Mouse (Mus musculus) thymus, adult 2 months (tissue): ENCODE measurements around the gene Cenpu. TPM values are rescaled to one million over a fixed set of nuclear protein-coding genes. Genes with fewer than 3 reads are reported as not detected.

Experiments
- DNase-seq: peaks from one replicate; pipeline ENCODE4 v3.0.0; 2021
- H3K27ac ChIP-seq: fragments of 200-500 bp; 2 replicates; pipeline ENCODE4 v1.5.1; 2012; ENCODE audit warnings: low read length, control low read depth; ENCODE audit not compliant: control insufficient read depth, insufficient read depth
- H3K27me3 ChIP-seq: fragments of 200-500 bp; 2 replicates; pipeline ENCODE4 v1.6.1; 2012; ENCODE audit warnings: mild to moderate bottlenecking, low read length, moderate library complexity, mixed read lengths; ENCODE audit not compliant: control insufficient read depth, insufficient read depth
- H3K36me3 ChIP-seq: fragments of 200-500 bp; 2 replicates; pipeline ENCODE4 v1.6.1; 2012; ENCODE audit warnings: mild to moderate bottlenecking, low read length, moderate library complexity; ENCODE audit not compliant: control insufficient read depth, insufficient read depth
- H3K4me1 ChIP-seq: fragments of 200-500 bp; replicated peaks from 2 replicates; pipeline ENCODE4 v1.6.1; 2012; ENCODE audit warnings: low read length; ENCODE audit not compliant: control insufficient read depth, insufficient read depth
- H3K4me3 ChIP-seq: fragments of 200-500 bp; 2 replicates; pipeline ENCODE4 v1.5.1; 2012; ENCODE audit warnings: mild to moderate bottlenecking, low read length, control low read depth, moderate library complexity; ENCODE audit not compliant: control insufficient read depth, insufficient read depth
- CTCF ChIP-seq: fragments of 200-500 bp; IDR thresholded peaks from 2 replicates; pipeline ENCODE4 v1.5.1; 2012; ENCODE audit warnings: mild to moderate bottlenecking, control low read depth, low read length, moderate library complexity, borderline replicate concordance; ENCODE audit not compliant: control insufficient read depth, poor library complexity, insufficient read depth; ENCODE audit errors: extremely low read depth
- POLR2A ChIP-seq: fragments of 200-500 bp; IDR thresholded peaks from 2 replicates; pipeline ENCODE4 v1.6.1; 2012; ENCODE audit warnings: mild to moderate bottlenecking, low read length, control low read depth, moderate library complexity; ENCODE audit not compliant: control insufficient read depth, poor library complexity, insufficient read depth; ENCODE audit errors: extremely low read depth
- WGBS: fragments of 180-500 bp; shearing (Covaris S2); methylation state at CpG from one replicate; pipeline ENCODE4 v1.1.7; 2018; 5-methylcytosine and 5-hydroxymethylcytosine counted together
- polyA plus RNA-seq: library from polyadenylated mRNA; depleted of rRNA; stranded (reverse); fragments of >200 nt; gene quantifications from 2 replicates; pipeline ENCODE4 v1.2.3, GENCODE M21; 2012

Gene Cenpu
- polyA plus RNA-seq, 1 experiment: 4.6 TPM

DNA sequence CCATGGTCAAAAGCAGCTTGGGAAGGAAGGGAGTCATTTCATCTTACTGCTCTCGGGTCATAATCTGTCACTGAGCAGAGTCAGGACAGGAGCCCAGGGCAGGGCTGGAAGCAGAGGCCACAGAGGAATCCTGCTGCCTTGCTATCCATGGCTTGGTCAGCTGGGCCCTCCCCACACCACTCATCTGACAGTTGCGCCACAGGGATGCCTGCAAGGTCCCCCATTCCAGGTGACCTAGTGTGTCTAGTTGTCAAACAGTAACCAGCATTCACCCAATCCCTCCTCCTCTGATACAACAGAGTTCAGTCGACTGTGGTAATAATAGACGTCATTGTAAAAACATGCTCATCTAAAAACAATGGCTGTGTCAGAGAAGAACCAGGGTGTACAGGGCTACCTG, 22.3 kb upstream of the Cenpu start:
- no peak overlapping the region for H3K27ac ChIP-seq

DNA sequence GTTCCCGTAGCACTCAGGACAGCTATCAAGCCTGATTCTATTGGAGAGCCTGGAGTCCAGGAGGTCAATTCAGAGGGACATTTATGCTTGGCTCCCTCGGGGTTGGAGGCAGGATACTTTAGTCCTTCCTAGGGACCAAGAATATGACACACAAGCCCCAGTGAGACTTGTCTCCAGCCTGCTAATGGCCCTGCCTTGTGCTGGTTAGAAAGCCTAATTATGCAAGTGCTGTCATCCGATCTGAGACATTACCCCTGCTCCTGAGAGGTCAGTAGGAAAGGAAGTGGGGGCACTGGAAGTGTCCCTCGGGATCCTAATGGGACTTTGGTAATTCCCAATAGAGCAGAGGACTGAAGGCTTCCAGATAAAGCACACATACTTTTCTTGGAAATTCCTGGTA, 21.3 kb upstream of the Cenpu start:
- TF ChIP-seq CTCF: no peak
- TF ChIP-seq POLR2A: no peak
- Histone ChIP-seq H3K4me3 (no peak overlapping the region), H3K27me3 (no peaks in the 10 kb centered on the region), H3K36me3 (no peaks in the 10 kb centered on the region), H3K4me1 (no peaks in the 10 kb centered on the region), H3K27ac (no peak overlapping the region)
- no peak for DNase-seq
- 84% methylated on average over 4 of the region's 4 CpGs for WGBS

More for the DNA sequence above, 22.3 kb upstream of the Cenpu start:
- no peak for DNase-seq
- 94% methylated on average over 4 of the region's 4 CpGs for WGBS
- Histone ChIP-seq H3K4me3 (no peak overlapping the region), H3K27me3 (no peaks in the 10 kb centered on the region), H3K36me3 (no peaks in the 10 kb centered on the region), H3K4me1 (no peaks in the 10 kb centered on the region)
- TF ChIP-seq POLR2A (no peak), CTCF (no peak)

DNA sequence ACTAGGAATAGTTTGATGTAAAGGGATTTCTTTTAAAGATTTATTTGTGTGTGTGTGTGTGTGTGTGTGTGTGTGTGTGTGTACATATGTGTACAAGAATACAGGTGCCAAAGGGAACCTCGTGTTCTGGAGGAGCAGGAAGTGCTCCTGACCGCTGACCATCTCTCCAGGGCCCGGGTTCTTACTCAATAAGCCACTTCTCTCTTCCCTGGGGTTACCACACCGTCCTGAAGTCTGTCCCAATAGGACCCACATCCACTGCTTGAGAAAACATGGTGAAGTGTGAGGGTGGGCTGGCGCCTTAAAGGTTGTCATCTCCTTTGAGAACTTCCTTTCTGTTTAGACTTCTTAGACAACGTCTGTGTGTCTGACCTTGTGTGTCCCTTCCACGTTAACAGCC, 17.9 kb upstream of the Cenpu start:
- WGBS: 95% methylated on average over 7 of the region's 7 CpGs
- Histone ChIP-seq H3K4me3 (no peak overlapping the region), H3K27ac (no peak overlapping the region), H3K36me3 (no peaks in the 10 kb centered on the region), H3K27me3 (no peaks in the 10 kb centered on the region), H3K4me1 (no peaks in the 10 kb centered on the region)
- DNase-seq: no peak
- TF ChIP-seq POLR2A (no peak), CTCF (no peak)

DNA sequence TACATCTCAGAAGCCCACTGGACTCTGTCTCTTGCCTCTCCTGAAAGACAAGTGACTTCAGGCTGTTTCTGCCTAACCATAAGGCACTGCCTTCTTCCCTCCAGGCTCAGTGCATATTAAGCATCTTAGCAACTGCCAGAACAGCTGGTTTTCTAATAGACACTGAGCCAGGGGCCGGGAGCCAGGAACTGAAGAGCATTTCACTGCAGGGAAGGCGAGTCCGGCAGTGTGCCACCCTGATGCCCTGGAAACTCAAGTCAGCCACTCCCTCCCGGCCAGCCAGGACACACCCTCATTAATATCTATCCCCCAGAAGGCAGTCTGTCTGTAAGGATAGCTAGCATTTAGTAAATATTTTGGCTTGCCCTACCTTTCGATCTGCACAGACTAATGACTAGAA, 12.1 kb upstream of the Cenpu start:
- no peak overlapping the region for H3K27ac ChIP-seq
- no peak for TF ChIP-seq CTCF
- no peak for TF ChIP-seq POLR2A
- no peak for DNase-seq

DNA sequence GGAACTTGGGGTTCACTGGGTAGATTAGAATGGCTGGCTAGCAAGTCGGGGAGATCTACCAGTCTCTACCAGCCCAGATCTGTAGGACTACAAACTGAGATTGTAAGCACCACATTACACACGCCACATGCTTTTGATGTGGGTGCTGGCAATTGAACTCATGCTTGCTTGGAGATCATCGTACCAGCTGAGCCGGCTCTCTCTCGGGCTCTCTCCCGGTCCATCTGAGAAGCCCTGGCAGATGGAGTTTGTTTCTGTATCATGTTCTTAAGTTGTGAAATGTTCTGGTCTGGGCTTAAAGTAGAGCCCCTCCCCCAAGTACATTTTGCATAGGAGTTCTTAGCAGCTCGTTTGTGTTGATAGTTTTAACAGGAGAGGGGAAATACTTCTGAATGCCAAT, 8.6 kb upstream of the Cenpu start:
- no peak for TF ChIP-seq CTCF
- TF ChIP-seq POLR2A: no peak
- Histone ChIP-seq H3K27me3 (no peaks in the 10 kb centered on the region; the same call in 1 of the 2 replicates), H3K4me1 (no peaks in the 10 kb centered on the region), H3K36me3 (no peaks in the 10 kb centered on the region), H3K4me3 (no peak overlapping the region), H3K27ac (no peak overlapping the region)
- peak; percentile 35 for DNase-seq
- 7% methylated on average over 7 of the region's 7 CpGs for WGBS

More for the DNA sequence above, 12.1 kb upstream of the Cenpu start:
- H3K27me3 ChIP-seq: no peaks in the 10 kb centered on the region; the same call in 1 of the 2 replicates
- no peaks in the 10 kb centered on the region for H3K4me1 ChIP-seq
- 90% methylated on average over 5 of the region's 5 CpGs for WGBS
- no peaks in the 10 kb centered on the region for H3K36me3 ChIP-seq
- no peak overlapping the region for H3K4me3 ChIP-seq

DNA sequence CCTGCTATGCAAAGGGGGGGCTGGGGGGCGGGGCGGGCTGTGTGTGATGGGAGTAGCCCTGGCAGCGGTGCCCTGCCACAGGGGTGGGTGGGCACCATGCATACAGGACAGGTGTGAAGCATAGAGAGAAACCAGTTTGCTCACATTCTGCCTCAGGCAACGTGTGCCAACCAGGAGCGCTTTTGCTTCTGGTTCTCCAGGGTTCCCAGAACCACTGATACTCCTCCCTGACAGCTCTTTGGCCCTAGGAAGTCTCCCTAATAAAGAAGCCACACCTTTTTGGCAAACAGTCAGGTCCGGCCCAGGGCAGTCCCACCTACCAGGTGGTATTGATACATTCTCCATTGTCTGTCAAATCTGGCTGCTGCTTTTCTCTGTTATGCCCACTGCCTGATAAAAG, 8.2 kb upstream of the Cenpu start:
- WGBS: 74% methylated on average over 6 of the region's 6 CpGs
- H3K36me3 ChIP-seq: no peaks in the 10 kb centered on the region
- no peak overlapping the region for H3K27ac ChIP-seq
- DNase-seq: no peak
- no peaks in the 10 kb centered on the region for H3K4me1 ChIP-seq
- H3K27me3 ChIP-seq: no peaks in the 10 kb centered on the region; the same call in 1 of the 2 replicates
- TF ChIP-seq CTCF: no peak
- no peak for TF ChIP-seq POLR2A
- H3K4me3 ChIP-seq: no peak overlapping the region

DNA sequence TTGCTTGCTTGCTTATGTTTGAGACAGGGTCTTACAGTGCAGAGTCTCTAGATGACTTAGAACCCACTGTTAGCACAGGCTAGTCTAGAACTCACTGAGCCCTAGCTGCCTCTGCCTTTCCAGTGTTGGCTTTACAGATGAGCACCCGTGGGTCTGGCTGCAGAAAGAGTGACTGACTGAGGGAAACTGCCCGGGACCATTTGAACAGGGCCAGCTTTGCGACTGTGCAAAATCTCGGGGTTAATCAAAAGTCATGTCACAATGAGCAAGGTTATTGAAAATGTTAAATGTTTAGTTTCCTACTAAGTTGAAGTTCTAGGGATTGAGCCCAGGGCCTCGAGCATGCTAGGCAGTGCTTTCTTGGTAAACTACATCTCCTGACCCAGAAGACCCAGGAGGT, 6.0 kb upstream of the Cenpu start:
- Histone ChIP-seq H3K27me3 (no peaks in the 10 kb centered on the region; the same call in 1 of the 2 replicates), H3K36me3 (no peaks in the 10 kb centered on the region), H3K4me1 (no peaks in the 10 kb centered on the region), H3K4me3 (no peak overlapping the region), H3K27ac (no peak overlapping the region)
- DNase-seq: no peak
- WGBS: 86% methylated on average over 5 of the region's 5 CpGs
- TF ChIP-seq CTCF (no peak), POLR2A (no peak)
